Mouse (Mus musculus): ENCODE data around the gene Crtc1. TPM values are rescaled to one million over a fixed set of nuclear protein-coding genes. Genes with fewer than 3 reads are reported as not detected.
A peak's percentile ranks its signal among the peaks of the same experiment; 100 is the strongest.

Gene Crtc1
- total RNA-seq, 2 experiments from 2014 or later = 21.8 to 25.7 TPM

DNA sequence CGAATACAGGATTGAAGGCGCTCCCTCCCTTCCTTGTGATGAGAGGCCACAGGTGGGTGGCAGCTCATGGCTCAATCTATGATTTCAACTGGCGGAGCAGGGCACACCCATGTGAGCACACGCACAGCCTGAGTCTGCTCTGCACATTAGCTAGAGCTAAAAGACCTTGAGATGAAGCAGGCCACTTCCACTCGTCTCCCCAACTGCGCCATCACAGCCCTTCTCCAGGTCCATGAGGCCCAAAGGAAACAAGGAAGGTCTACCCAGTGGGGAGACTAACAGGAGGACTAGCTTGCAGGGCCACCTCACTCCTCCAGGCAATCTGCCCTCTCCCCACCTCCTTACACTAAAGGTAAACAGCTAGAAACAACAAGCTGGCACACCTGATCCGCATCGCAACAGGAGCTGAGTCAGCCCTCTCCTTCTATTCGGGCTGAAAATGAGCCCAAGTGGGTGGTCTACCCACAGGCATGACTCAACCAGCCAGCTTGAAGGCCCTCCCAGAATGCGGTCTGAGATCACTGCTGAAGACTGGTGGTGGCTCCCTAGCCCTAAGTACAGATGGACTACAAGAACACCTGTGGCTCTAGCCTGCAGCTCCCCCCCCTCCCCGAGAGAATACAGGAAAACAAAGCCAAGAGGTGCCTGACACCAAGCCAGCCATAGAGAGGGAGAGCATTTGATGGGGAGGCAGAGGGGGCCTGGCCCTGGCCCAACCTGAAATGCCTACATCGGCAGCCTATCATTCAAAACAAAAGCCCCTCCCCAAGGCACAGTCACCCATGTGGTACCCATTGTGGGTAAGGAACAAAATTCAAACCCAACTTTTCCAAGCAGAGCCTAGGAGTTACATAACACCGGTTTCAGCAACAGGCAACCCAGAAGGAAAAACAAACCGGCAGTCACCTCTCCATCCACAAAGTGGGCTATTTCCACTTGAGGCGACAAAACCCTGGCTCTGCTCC, 88.1 kb downstream of the Crtc1 start:
- DNase-seq = no peak

DNA sequence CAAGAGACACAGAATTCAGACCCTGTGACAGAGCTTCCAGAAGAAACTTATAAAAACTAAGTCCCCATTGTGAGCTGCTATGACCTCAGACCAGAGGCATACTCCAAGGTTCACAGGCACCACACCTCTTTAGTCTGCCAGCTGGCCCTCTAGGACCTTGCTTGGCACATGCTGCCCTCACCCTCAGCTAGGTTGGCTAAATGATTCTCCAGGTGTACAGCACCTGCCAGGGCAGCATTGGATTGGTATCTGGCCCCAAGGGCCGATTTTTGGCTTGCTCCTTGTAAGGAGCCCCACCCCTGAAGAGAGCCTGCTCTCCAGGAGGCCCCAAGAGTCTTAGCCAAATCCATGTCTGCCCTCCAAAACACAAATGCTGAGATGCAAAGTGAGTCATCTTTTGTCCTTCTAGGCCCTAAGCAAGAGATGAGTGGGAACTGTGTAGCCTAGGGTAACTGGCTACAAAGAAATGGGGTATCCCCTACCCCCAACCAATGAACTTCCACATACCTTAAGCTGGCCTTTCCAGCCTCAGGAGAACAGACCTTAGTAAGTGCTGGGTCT, 91.4 kb downstream of the Crtc1 start:
- DNase-seq = no peak

DNA sequence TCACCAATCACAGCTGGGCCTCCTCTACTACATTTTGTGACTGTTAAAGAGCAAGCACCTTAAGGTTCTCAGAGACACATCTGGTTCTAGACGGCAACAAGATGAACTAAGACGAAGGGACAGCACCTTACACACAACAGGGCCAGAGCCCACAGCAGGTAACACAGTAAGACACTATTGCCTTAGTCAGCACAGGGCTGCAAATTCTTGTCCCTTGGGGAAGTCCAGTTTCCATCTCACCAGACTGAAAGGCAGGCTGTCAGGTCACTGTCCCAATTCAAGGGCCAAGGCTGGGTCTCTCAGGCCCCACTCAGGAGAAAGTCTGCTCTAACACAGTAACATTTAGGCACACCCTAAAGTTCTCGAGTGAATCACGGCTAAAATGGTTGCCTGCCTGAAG, 91.9 kb downstream of the Crtc1 start:
- DNase-seq = no peak

DNA sequence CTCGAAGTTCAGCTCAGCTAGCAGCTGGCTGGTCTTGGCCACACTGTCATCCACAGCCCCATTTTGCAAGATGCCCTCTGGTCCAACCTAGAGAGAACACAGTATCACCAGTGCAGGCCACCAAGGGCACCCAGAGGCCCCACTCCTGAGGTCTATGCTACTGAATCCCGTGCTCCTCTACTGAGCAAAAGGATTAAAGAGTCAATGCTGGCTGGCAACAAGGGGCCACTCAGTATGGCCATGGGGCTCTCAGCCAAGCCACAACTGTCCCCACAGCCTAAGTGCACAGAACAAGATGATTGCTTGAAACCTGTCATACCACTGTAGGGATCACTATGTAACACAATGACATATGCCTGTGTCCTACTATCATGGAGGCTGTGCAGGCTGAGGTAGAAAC, 95.1 kb downstream of the Crtc1 start:
- peak; percentile 57 to 71 for DNase-seq

DNA sequence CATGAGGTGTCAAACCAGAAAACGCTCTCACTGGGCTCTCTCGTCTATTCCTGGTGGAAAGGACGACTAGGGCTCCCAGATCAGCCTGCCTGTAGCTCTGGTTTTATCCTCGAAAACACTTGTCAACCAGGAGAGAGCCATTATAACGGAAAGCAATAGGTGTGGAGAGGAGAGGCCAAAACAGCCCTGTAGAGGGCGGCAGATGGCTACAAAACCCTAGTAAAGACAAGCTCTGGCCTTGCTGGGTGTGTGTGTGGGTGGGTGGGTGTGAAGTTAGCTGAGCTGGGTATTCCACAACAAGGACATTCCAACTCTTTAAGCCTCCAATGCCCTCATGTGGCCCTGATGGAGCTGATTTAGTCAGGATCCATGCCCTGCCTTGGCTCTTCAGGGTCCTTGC, 95.7 kb downstream of the Crtc1 start:
- DNase-seq = peak in 1 of 2 experiments; percentile 54

DNA sequence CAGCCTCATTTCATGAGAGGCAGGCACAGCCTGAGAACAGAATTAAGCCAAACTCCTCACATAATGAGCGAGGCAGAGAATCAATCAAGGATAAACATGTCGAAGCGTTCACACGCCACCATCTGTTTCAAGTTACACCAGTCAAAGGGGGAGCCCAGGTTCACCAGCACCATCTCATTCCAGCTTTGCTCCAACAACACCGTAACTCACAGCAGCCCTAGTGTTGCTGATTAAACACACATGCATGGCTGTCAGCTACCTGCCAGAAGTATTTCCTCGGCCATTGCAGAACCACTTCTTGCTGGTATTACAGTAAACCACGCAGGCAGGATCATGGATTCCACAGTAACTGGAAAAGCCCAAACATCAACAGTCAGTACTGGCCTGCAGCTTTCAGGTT, 96.3 kb downstream of the Crtc1 start:
- no peak for DNase-seq

DNA sequence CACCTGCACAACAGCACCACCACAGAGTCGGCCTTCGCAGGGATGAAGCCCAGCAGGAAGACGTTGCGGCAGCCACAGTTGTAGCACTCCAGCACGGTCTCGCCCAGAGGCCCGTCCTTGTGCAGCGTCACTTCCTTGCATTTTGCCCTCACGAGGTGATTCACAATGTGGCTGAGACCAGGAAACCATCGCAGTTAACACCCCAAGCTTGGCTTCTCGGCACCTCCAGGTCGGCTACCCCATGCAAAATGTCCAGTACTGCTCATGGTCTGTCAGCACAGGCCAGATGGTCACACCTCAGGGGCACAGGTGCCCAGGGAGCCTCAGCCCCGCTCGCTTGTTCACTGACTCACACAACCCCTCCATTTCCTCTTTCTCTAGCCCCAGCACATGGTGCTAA, 97.4 kb downstream of the Crtc1 start:
- DNase-seq = no peak

DNA sequence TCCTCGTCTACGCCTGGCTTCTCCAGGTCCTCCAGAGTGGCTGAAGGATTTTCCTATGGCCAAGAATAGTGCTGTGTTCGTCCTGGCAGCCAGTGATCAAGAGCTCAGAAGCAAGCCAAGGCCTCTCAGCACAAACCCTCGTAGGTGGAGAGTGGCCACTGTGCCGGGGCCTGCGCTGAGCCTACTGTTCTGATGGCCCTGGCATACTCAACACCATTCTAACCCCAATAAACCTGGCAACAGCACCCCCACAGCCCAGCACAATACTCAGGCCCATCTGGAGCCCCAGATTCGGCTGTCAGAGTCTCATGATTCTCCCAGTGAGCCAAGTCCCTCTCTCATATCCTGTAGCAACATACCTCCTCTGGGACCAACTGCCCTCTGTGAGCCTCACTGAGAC, 98.7 kb downstream of the Crtc1 start:
- no peak for DNase-seq

DNA sequence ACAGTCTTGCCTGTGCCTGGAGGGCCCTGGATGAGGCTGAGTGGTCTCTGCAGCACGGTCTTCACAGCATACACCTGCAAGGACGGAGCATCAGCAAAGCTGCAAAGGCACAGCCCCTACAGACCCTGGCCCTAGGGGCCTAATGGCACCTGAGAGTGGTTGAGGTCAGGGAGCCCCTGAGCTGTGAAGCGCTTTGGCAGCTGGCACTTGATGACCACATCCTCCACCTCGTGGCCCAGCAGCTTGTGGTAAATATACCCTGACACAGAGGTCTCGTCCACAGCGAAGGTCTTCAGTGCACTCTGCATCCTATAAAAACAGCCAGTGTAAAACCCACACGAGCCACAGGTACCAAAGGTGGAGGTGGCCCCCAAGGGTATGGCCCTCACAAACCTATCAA, 100.4 kb downstream of the Crtc1 start:
- DNase-seq = no peak

DNA sequence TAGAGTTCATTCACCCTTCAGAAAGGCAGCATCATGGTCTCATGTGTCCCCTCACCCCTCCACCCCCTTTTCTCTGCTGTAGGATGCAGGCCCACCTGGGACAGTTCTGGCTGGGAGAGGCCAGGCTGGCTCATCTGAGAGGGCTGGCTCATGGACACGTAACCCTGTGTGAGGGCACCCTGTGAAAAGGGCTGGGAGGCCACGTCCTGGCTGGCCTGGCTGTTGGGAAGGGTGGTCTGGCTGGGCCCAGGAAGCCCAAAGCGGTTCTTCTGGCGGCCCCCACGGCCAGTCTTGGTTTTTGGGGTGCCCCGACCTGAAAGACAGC, 106.5 kb downstream of the Crtc1 start:
- no peak for DNase-seq

Other genes starting within 250 kb of the Crtc1 start
- gene Slc25a42, start 227.3 kb downstream of the Crtc1 start, total RNA-seq (2021) = 10 to 100 TPM; 28.5 to 44.0 TPM
- gene Sugp2, start 205.4 kb downstream of the Crtc1 start, total RNA-seq (2021) = 10 to 100 TPM; 24.0 to 34.1 TPM
- 10 to 100 TPM; 10.7 to 13.6 TPM for gene Armc6, start 205.1 kb downstream of the Crtc1 start, total RNA-seq (2021)
- 10 to 100 TPM; 16.7 to 20.9 TPM for gene Homer3, start 156.8 kb downstream of the Crtc1 start, total RNA-seq (2021)
- 10 to 100 TPM; 69.9 to 72.0 TPM for gene Ddx49, start 137.1 kb downstream of the Crtc1 start, total RNA-seq (2021)
- 100 to 1,000 TPM; 194 to 215 TPM for gene Cope, start 137.1 kb downstream of the Crtc1 start, total RNA-seq (2021)
- gene Cers1, start 123.8 kb downstream of the Crtc1 start, total RNA-seq (2021) = 1 to 10 TPM; 1.8 to 2.2 TPM
- gene Gdf1, start 109.8 kb downstream of the Crtc1 start, total RNA-seq (2021) = under 1 TPM in 1 of 2 experiments, not detected in 1; 0.30 TPM
- gene Upf1, start 86.3 kb downstream of the Crtc1 start, total RNA-seq (2021) = 10 to 100 TPM; 62.2 to 67.6 TPM
- not detected for gene Comp, start 66.0 kb downstream of the Crtc1 start, total RNA-seq (2021)
- 10 to 100 TPM; 23.6 to 24.4 TPM for gene Klhl26, start 37.4 kb upstream of the Crtc1 start, total RNA-seq (2021)
- gene Tmem59l, start 47.8 kb upstream of the Crtc1 start, total RNA-seq (2021) = 10 to 100 TPM in 1 of 2 experiments, 1 to 10 TPM in 1; 9.5 to 11.3 TPM
- gene Crlf1, start 53.6 kb upstream of the Crtc1 start, total RNA-seq (2021) = under 1 TPM; 0.23 to 0.95 TPM
- gene Rex1bd, start 67.2 kb upstream of the Crtc1 start, total RNA-seq (2021) = 100 to 1,000 TPM; 144 to 154 TPM
- gene Uba52, start 71.2 kb upstream of the Crtc1 start, total RNA-seq (2021) = 1,000 to 10,000 TPM; 1,515 to 1,560 TPM
- gene Fkbp8, start 88.1 kb upstream of the Crtc1 start, total RNA-seq (2021) = 100 to 1,000 TPM; 265 to 329 TPM
- 10 to 100 TPM; 63.2 to 89.1 TPM for gene Kxd1, start 88.4 kb upstream of the Crtc1 start, total RNA-seq (2021)
- 10 to 100 TPM; 22.3 to 25.3 TPM for gene Ell, start 99.9 kb upstream of the Crtc1 start, total RNA-seq (2021)
- 100 to 1,000 TPM in 1 of 2 experiments, 10 to 100 TPM in 1; 98.7 to 260 TPM for gene Isyna1, start 154.8 kb upstream of the Crtc1 start, total RNA-seq (2021)
- gene Ssbp4, start 169.3 kb upstream of the Crtc1 start, total RNA-seq (2021) = 100 to 1,000 TPM in 1 of 2 experiments, 10 to 100 TPM in 1; 89.7 to 103 TPM
- gene Lrrc25, start 176.6 kb upstream of the Crtc1 start, total RNA-seq (2021) = 1 to 10 TPM; 2.1 to 2.6 TPM
- gene Gdf15, start 192.9 kb upstream of the Crtc1 start, total RNA-seq (2021) = 1 to 10 TPM; 5.0 to 6.0 TPM
- gene Pgpep1, start 220.8 kb upstream of the Crtc1 start, total RNA-seq (2021) = 100 to 1,000 TPM; 138 to 139 TPM
- gene Lsm4, start 233.7 kb upstream of the Crtc1 start, total RNA-seq (2021) = 10 to 100 TPM; 74.3 to 84.4 TPM